Mouse (Mus musculus) brain, embryonic 14.5 days (tissue): ENCODE results near the gene Pde10a.

Source experiments
- CTCF ChIP-seq: fragments of 200-500 bp; IDR thresholded peaks from 2 replicates; pipeline ENCODE4 v1.5.1; 2012; ENCODE audit warnings: inconsistent platforms, mild to moderate bottlenecking, moderate library complexity, borderline replicate concordance; ENCODE audit not compliant: insufficient read depth, insufficient read length; ENCODE audit errors: extremely low read depth
- POLR2A ChIP-seq: fragments of 200-500 bp; IDR thresholded peaks from 2 replicates; pipeline ENCODE4 v1.6.1; 2012; ENCODE audit warnings: mild to moderate bottlenecking, inconsistent platforms, borderline replicate concordance; ENCODE audit not compliant: poor library complexity, insufficient read depth, insufficient read length, severe bottlenecking; ENCODE audit errors: extremely low read depth

GRCm38 (mm10) chr17:8897749-8898148, 372.6 kb downstream of the Pde10a start:
- TF ChIP-seq POLR2A, result no peak
- TF ChIP-seq CTCF, result no peak
